Mouse (Mus musculus) heart, postnatal 25 days (tissue): ENCODE data around the gene Rbm31y. TPM values are rescaled to one million over a fixed set of nuclear protein-coding genes. Genes with fewer than 3 reads are reported as not detected.
"Not testable (repeated sequence)": the region's sequence is repeated elsewhere in the genome, so short reads cannot be mapped to it uniquely, and the experiment has no call there.

Experiments
- DNase-seq: peaks from one replicate; pipeline ENCODE4 v3.0.0; 2022; ENCODE audit warnings: low spot score
- intact Hi-C: fragments of 180-260 bp; cut with DNase I; formaldehyde crosslinking; loops from one replicate; pipeline ENCODE4 v1.15.1; 2025
- total RNA-seq, 2 experiments: library from RNA; stranded (reverse); gene quantifications; 2 replicates each; pipeline ENCODE4 v1.2.3; 2021

Gene Rbm31y
- not detected for total RNA-seq

DNA sequence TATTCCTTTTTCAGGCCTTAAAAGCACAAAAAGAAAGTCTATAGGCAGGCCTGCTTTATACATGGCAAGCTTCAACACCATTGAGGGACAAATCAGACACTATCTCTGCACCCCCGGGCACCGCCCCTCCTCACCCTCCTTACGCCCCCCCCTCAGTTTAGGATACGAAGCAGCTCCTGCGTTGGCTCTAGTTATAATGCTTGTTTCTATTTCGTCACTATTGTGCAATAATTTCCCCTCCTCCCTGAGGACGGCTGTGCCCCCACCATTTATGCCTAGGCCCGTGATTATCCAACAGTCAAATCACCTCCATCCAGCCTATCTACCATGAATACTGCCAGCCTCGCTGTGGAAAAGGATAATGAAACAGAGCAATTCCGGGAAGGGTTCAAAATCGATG is at the start of gene Rbm31y:
Gene Rbm31y, plus strand, starts transcription at position 301 of the 400 bp plus-strand sequence.
- intact Hi-C loops, DNase-seq: not testable (repeated sequence)
